Mouse (Mus musculus): ENCODE data around the gene Vmn1r227. TPM values are rescaled to one million over a fixed set of nuclear protein-coding genes. Genes with fewer than 3 reads are reported as not detected.

The Vmn1r227 gene
- not detected for total RNA-seq (2021)
- long read RNA-seq, experiment 1, result 0 reads
- long read RNA-seq, experiment 2, result 0 reads

DNA sequence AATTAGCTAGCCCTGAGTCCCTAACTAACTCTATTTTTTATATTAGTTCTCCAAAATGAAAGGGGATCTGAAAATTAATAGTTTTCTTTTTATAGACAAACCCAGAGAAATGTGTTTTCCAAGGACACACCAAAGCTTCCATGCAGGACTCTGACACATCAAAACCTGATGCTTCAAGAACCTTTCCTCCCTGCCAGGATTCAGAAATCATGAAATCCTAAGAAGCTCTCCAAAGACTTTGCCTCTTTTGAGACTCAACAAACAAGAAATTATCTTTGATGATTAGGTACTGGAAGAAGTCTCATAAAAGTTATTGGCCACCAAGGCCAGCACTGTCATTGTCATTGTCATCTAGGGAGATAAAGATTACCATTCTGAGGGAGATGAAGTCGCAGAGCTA, at the start of gene Vmn1r227:
Vmn1r227 (plus strand) TSS at position 301 of the 400 bp plus-strand sequence.
- intact Hi-C loops (cut with DNase I), result no loop called here
- DNase-seq, result no peak

DNA sequence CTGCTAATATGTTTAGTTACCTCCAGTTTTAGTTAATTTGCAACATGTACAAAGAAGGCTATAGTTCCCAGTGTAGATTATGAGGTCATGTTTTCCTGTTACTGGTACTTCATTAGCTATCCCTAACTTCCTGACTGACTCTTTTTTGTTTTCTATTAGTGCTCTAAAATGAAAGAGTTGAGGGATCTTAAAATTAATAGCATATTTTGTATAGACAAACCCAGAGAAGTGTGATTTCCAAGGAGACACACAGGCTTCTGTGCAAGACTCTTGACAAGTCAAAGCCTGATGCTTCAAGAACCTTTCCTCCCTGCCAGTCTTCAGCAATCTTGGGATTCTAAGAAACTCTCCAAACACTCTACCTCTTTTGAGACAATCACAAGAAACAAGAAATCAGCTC, 47.1 kb upstream of the Vmn1r227 start, which contains the start of gene Vmn1r226:
Vmn1r226 (plus strand) TSS at position 301 of the 400 bp plus-strand sequence.
- no peak for DNase-seq
- intact Hi-C loops (cut with DNase I), result no loop called here

DNA sequence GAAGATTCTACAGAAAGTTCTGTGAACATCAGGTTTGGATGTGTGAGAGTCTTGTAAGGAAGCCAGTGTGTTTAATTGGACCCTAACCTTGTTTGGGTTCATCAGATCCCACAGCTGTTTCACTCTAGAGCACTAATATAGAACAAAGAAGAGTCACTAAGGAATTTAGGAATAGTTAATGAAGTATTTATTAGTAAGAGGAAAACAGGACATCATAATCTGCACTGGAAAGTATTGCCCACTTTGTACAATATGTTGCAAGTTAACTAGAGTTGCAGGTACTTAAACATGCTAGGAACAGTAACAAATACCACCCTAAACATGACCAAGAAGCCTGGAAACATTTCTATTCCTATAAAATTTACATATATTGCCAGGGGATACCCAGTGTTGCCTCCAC, 56.4 kb downstream of the Vmn1r227 start, which contains the start of gene Vmn1r228:
Vmn1r228 (minus strand) TSS at position 101 of the 400 bp plus-strand sequence.
- no peak for DNase-seq
- intact Hi-C loops (cut with DNase I), result no loop called here

Other genes starting within 250 kb of the Vmn1r227 start
- not detected for gene Vmn2r108, start 248.5 kb upstream of the Vmn1r227 start, total RNA-seq (2021)
- not detected for gene Vmn1r225, start 231.7 kb upstream of the Vmn1r227 start, total RNA-seq (2021)
- gene Vmn2r109, start 165.1 kb upstream of the Vmn1r227 start, total RNA-seq (2021), result not detected
- gene Vmn2r110, start 133.4 kb upstream of the Vmn1r227 start, total RNA-seq (2021), result not detected
- gene Fpr-rs3, start 105.0 kb upstream of the Vmn1r227 start, total RNA-seq (2021), result not detected
- gene Vmn1r226, start 47.0 kb upstream of the Vmn1r227 start, total RNA-seq (2021), result not detected
- gene Vmn1r228, start 56.3 kb downstream of the Vmn1r227 start, total RNA-seq (2021), result not detected
- gene Vmn1r229, start 81.7 kb downstream of the Vmn1r227 start, total RNA-seq (2021), result not detected
- not detected for gene Vmn1r230, start 110.6 kb downstream of the Vmn1r227 start, total RNA-seq (2021)
- gene Vmn1r231, start 175.2 kb downstream of the Vmn1r227 start, total RNA-seq (2021), result not detected
- not detected for gene Vmn1r232, start 189.9 kb downstream of the Vmn1r227 start, total RNA-seq (2021)
- 10 to 100 TPM; 85.5 to 94.7 TPM for gene Ppp2r1a, start 215.5 kb downstream of the Vmn1r227 start, total RNA-seq (2021)